Mouse (Mus musculus) layer of hippocampus, adult 8-10 months (tissue): ENCODE data around the gene Ate1. TPM values are rescaled to one million over a fixed set of nuclear protein-coding genes. Genes with fewer than 3 reads are reported as not detected.
A peak's percentile ranks its signal among the peaks of the same experiment; 100 is the strongest.
"Not testable (repeated sequence)": the region's sequence is repeated elsewhere in the genome, so short reads cannot be mapped to it uniquely, and the experiment has no call there.

Experiments
- DNase-seq, 2 experiments: peaks; one replicate each; pipeline ENCODE4 v3.0.0; 2022; ENCODE audit warnings: low spot score in 2 of 2
- total RNA-seq, 4 experiments: library from RNA; stranded (reverse); gene quantifications; 2 replicates each; pipeline ENCODE4 v1.2.4; 2022

Ate1 gene
- total RNA-seq, 4 experiments from 2014 or later = 71.4 to 86.7 (median 76.9) TPM

DNA sequence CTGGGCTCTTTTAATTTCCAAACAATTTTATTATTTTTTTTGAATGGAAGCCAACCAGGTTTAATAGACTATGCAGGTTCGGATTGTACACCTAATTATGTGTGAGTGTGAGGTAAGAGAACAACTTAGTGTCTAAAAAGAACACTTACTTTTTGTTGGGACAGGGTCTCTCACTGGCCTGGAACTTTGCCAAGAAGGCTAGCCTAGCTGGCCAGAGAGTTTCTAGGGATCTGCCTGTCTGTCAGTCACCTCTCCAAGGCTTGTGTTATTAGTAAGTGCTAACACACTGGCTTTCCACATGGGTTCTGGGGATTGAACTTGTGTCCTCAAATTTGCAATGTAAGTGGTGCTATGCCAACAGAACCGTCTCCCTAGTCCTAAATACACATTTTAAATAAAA lies 116.8 kb downstream of the Ate1 start:
- DNase-seq = no peak

DNA sequence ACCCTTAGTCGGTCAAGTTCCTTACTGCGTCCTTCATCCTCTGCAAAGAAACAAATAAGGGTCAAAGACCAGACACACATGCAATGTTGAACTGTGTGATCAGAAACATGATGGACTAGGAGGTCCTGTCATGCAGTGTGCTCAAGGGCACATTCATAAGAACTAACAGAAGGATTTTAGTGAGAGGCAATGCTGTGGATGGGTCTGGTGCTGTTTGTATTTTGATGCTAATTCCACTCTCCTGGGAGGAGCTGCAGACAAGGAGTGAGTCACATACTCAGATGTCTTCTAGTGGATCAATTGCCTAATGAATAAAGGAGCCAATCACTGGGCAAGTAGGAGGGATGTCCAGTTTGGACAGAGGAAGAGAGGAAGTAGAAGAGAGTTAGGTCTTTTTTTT lies 125.5 kb downstream of the Ate1 start:
- no peak for DNase-seq

- DNase-seq = not testable (repeated sequence)
These were observed 130.1 kb downstream of the Ate1 start for GRCm38 (mm10) chr7:130390060-130390459.

- no peak for DNase-seq
These were observed 133.9 kb downstream of the Ate1 start for GRCm38 (mm10) chr7:130386308-130386707.

GRCm38 (mm10) chr7:130385732-130386294 lies 134.4 kb downstream of the Ate1 start:
- DNase-seq = no peak

GRCm38 (mm10) chr7:130382126-130382525 lies 138.0 kb downstream of the Ate1 start:
- DNase-seq = no peak

GRCm38 (mm10) chr7:130381387-130381951 lies 138.7 kb downstream of the Ate1 start:
- peak; percentile 29 to 32 for DNase-seq

GRCm38 (mm10) chr7:130380769-130381355 lies 139.3 kb downstream of the Ate1 start:
- no peak for DNase-seq

DNA sequence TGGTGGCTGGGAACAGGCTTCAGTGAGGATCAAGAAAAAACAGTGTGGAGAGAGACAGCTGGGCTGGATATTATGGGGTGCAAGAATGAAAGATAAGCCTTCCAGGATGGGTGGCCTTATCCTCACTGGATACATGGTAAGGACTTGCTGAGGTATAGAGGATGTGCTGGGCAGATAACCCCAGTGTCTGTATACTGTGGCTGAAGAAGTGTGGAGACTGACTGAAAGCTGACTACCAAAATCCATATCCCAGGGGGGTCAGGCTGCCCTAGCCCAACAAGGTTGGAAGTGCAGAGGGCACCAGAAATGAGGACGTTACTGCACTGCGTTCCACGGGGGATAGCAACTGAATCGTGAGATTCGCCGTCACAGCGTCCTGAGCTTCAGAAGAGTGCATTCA lies 139.8 kb downstream of the Ate1 start:
- DNase-seq = no peak

DNA sequence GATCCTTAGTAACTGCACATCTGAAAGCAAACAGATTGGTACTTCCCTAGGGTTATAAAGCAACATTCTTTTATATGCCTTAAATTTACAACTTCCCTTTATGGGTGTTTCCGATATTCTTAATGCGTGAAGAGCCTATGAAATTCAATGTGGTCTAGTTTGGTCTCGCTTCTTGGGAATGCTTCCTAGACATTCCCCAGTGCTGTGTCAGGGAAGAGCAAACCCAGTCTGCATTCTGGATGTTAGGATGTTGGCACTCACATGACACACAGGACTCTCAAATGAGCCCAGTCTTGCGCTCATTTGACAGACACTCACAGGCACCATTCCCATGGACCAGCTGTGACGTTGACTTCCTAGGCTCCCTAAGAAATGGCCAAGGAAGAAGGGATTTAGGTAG lies 140.3 kb downstream of the Ate1 start:
- no peak for DNase-seq

DNA sequence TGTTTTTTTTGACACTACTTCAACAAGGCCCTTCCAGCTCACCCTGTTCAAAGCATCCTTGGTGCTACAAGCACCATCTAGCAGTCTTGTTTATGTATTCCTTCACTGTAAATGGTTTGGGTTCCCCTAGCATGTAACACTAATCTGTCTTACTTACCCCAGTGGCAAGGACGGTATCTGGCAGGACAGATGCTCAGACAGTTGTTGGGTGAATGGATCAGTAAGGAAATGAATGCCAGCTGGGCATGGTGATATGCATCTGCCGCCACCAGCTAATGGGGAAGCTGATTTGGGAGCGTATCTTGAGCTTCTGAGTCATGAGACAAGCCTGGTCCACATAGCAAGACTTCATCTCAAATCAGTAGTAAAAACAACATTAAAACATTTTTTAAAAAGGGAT lies 141.9 kb downstream of the Ate1 start:
- no peak for DNase-seq

- DNase-seq = no peak
These were observed 145.9 kb downstream of the Ate1 start for GRCm38 (mm10) chr7:130374311-130374710.

DNA sequence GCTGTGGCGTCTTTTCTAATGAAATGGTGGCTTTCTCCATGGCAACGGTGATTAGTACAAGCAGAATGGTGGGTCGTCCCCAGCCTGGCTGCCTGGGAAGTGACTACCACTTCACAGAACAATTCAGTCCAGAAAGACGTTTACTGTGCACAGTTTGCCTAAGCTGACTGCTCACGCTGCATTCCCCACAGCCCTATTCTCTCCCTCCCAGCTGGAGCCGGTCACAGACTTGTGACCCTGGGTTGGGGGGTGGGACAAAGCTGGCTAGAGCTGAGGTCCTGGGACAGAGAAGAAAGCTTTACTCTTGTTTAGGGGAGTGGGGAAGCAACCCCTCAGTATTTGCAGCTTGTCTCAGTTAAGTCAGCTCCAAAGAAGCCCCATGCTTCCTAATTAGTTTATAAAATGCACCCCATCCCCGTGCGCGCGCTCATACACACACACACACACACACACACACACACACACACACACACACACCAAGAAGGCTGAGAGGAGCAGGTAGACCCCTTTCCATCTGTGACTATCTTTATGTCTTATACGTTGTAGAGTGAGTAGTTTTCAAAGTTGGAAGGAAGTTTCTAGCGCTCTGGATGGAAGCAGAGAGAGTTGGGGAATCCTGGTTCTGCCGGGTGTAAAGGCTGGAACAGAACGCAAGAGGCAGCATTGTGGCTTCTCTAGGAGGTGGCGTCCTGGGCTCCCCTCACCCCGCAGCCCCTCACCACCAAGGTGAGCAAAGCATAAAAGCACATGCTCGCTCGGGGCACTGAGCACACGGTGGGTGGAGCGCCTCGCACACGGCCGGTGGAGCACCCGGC lies 151.1 kb downstream of the Ate1 start:
- no peak for DNase-seq

DNA sequence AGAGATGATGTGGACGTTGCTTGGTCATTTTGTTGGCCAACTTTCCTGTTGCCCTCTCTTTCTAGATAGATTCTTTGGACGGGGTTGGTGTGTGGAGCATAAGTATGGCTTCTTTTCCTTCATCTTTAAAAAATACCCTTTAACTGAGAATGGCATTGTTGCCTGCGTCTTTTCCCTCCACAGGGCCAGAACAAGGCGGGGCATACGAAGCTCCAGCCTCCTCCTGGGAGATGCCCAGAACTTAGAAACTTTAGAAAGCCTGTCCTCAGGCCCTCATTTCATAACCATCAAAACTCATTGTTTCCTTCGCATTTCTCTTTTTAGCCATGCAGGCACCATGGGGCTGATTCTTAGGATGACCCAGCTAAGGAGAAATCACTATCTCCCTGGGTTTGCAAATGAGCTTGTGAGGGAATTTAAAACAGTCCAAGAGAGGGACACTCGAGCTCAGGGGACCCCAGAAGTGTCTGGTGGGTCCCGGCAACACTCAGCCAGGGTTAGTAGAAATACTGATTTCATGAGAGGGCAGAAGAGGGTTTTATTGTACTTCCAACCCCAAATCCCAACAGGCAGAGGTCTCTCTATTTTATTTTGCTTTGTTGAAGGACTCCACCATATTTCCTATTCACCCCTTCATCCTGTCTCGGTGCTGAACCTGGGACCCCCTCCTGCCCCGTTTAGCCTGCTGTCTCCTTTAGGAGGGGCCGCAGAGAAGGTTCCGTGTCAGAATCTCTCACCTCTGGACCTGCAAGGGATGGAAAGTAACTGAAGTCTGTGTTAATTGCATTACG lies 151.9 kb downstream of the Ate1 start:
- no peak for DNase-seq

DNA sequence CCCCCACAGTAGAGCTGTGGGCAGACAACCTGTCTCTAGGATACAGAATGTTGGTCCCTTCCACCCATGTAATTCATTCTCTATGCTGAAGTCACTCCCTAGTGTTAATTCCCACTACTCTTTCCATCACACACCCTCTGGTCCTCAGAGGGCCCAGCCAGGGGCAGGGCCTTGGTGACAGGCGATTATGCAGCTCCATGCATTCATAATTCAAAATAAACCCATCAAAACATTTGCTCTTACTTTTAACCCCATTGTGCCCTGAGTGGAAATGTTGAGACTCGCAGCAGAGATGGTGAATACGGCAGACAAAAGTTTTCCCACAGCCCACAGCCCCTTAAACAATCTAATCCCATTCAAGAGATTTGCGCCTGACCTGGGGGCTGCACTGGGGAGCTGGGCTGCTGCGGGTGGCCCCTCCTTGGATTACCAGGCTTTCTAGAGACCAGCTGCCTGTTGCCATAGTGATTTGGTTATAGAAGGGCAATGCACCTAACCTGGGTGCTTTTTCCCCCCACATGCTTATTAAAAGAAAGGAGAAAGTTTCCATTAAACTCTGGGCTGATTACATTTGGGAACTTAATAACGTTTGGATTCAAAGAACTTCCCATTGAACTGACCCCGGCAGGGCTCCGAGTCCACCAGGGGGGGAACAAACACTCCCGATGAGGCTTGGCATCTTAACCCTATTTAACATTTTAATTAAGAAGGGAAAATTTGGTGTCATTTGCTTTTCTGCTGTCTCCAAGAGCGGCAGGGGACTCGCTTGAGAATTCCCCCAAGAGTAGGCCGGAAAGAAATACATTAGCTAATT lies 152.7 kb downstream of the Ate1 start:
- no peak for DNase-seq

DNA sequence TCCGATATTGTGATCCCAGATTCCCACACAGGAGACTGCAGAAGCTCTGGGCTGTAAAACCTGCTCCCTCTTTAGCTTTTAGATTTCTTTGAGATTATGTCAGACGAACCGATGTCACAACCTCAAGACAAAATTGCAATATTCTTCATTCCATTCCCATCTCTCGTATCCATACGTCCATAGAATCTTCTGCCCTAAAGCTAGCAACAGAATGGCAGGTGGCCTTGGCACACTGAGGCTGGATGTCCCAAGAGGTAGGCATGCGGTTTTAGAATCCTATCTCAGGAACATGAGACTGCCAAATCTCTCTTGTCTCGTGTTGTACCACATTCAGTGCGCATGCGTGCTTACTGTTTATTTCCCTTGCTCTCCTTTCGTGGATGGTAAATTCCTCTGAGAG lies 154.5 kb downstream of the Ate1 start:
- no peak for DNase-seq

Other genes with a start within 250 kb of the Ate1 start
- 10 to 100 TPM; 42.0 to 45.3 (median 43.3) TPM for gene Nsmce4a, start 52.7 kb upstream of the Ate1 start, total RNA-seq
- 10 to 100 TPM; 73.3 to 82.8 (median 79.4) TPM for gene Tacc2, start 57.1 kb upstream of the Ate1 start, total RNA-seq